Mouse (Mus musculus) brain, embryonic 14.5 days (tissue): ENCODE results near the gene Mdga2.

ENCODE experiments used
- CTCF ChIP-seq: fragments of 200-500 bp; IDR thresholded peaks from 2 replicates; pipeline ENCODE4 v1.5.1; 2012; ENCODE audit warnings: inconsistent platforms, mild to moderate bottlenecking, moderate library complexity, borderline replicate concordance; ENCODE audit not compliant: insufficient read depth, insufficient read length; ENCODE audit errors: extremely low read depth
- POLR2A ChIP-seq: fragments of 200-500 bp; IDR thresholded peaks from 2 replicates; pipeline ENCODE4 v1.6.1; 2012; ENCODE audit warnings: mild to moderate bottlenecking, inconsistent platforms, borderline replicate concordance; ENCODE audit not compliant: poor library complexity, insufficient read depth, insufficient read length, severe bottlenecking; ENCODE audit errors: extremely low read depth

- no peak for TF ChIP-seq CTCF
- no peak for TF ChIP-seq POLR2A
Observed at GRCm38 (mm10) chr12:67220041-67220440, 2.3 kb downstream of the Mdga2 start.
